Mouse (Mus musculus) kidney, adult 8-10 months (tissue): ENCODE measurements at regions not wholly inside any gene's neighbourhood (a gene's known extent, or its start where the extent isn't known, plus 50 kb on each side); places are given as distances from the start of the nearest gene placed in this dataset.

Source experiments
- DNase-seq, 2 experiments: peaks; one replicate each; pipeline ENCODE4 v3.0.0; 2022

GRCm38 (mm10) chr5:39557376-39558001, 197.8 kb downstream of the Hs3st1 start:
- DNase-seq = no peak

- no peak for DNase-seq
These were observed 218.2 kb downstream of the Hs3st1 start for GRCm38 (mm10) chr5:39537044-39537443.

GRCm38 (mm10) chr5:39536351-39536750, 218.9 kb downstream of the Hs3st1 start:
- no peak for DNase-seq

- DNase-seq = no peak
These were observed 245.0 kb downstream of the Hs3st1 start for GRCm38 (mm10) chr5:39510246-39510645.

GRCm38 (mm10) chr5:39482756-39483155, 272.5 kb downstream of the Hs3st1 start:
- DNase-seq = no peak

GRCm38 (mm10) chr5:39458116-39458525, 297.2 kb downstream of the Hs3st1 start:
- DNase-seq = no peak

GRCm38 (mm10) chr5:39453706-39454105, 301.6 kb downstream of the Hs3st1 start:
- DNase-seq = no peak

GRCm38 (mm10) chr5:39440817-39441216, 314.5 kb downstream of the Hs3st1 start:
- DNase-seq = no peak

- peak; percentile 30 to 31 for DNase-seq
These were observed 317.6 kb downstream of the Hs3st1 start for GRCm38 (mm10) chr5:39437463-39438201.

GRCm38 (mm10) chr5:39426053-39426452, 329.2 kb downstream of the Hs3st1 start:
- DNase-seq = no peak

GRCm38 (mm10) chr5:39423720-39424119, 331.6 kb downstream of the Hs3st1 start:
- no peak for DNase-seq

- no peak for DNase-seq
These were observed 336.5 kb downstream of the Hs3st1 start for GRCm38 (mm10) chr5:39418795-39419194.

GRCm38 (mm10) chr5:39417845-39418154, 337.5 kb downstream of the Hs3st1 start:
- no peak for DNase-seq

GRCm38 (mm10) chr5:39417121-39417844, 338.0 kb downstream of the Hs3st1 start:
- DNase-seq = no peak

GRCm38 (mm10) chr5:39416597-39417023, 338.7 kb downstream of the Hs3st1 start:
- DNase-seq = no peak

GRCm38 (mm10) chr5:39412756-39413155, 342.5 kb downstream of the Hs3st1 start:
- no peak for DNase-seq

GRCm38 (mm10) chr5:39390391-39390987, 364.8 kb downstream of the Hs3st1 start:
- no peak for DNase-seq

GRCm38 (mm10) chr5:39384410-39384809, 370.9 kb downstream of the Hs3st1 start:
- DNase-seq = no peak

GRCm38 (mm10) chr5:39374199-39374598, 381.1 kb downstream of the Hs3st1 start:
- no peak for DNase-seq

- no peak for DNase-seq
These were observed 406.6 kb downstream of the Hs3st1 start for GRCm38 (mm10) chr5:39348680-39349079.

- no peak for DNase-seq
These were observed 408.3 kb downstream of the Hs3st1 start for GRCm38 (mm10) chr5:39347019-39347418.

GRCm38 (mm10) chr5:39337917-39338316, 417.4 kb downstream of the Hs3st1 start:
- DNase-seq = no peak

GRCm38 (mm10) chr5:39336484-39336985, 418.7 kb downstream of the Hs3st1 start:
- DNase-seq = no peak
